Mouse (Mus musculus) A20 (cell line): ENCODE results near the gene Enpp7.

Experiments
- DNase-seq: peaks from one replicate; pipeline ENCODE4 v3.0.0-alpha.2; 2011; ENCODE audit warnings: low read depth, low spot score

Gene Enpp7

GRCm38 (mm10) chr11:119035686-119036165, 47.7 kb downstream of the Enpp7 start:
- DNase-seq = no peak

GRCm38 (mm10) chr11:119036447-119036846, 48.5 kb downstream of the Enpp7 start:
- no peak for DNase-seq

GRCm38 (mm10) chr11:119036934-119037779, 49.2 kb downstream of the Enpp7 start:
- no peak for DNase-seq

- DNase-seq = no peak
Observed at GRCm38 (mm10) chr11:119037780-119038401, 49.9 kb downstream of the Enpp7 start.

GRCm38 (mm10) chr11:119038744-119039484, 50.9 kb downstream of the Enpp7 start:
- no peak for DNase-seq

GRCm38 (mm10) chr11:119039732-119040512, 51.9 kb downstream of the Enpp7 start:
- peak; percentile 59 for DNase-seq

GRCm38 (mm10) chr11:119040600-119041324, 52.8 kb downstream of the Enpp7 start, which contains the start of gene Cbx8:
Cbx8 (minus strand) TSS chr11:119040969.
- DNase-seq = peak; percentile 100

- no peak for DNase-seq
Observed at GRCm38 (mm10) chr11:119041325-119041716, 53.3 kb downstream of the Enpp7 start.

- DNase-seq = peak; percentile 73
Observed at GRCm38 (mm10) chr11:119041750-119042465, 53.9 kb downstream of the Enpp7 start.
